Mouse (Mus musculus): Measurements from ENCODE around the gene Ncaph. TPM values are rescaled to one million over a fixed set of nuclear protein-coding genes. Genes with fewer than 3 reads are reported as not detected.

Gene Ncaph
- polyA plus RNA-seq, 1 experiment from 2014 or later = 8.6 TPM

DNA sequence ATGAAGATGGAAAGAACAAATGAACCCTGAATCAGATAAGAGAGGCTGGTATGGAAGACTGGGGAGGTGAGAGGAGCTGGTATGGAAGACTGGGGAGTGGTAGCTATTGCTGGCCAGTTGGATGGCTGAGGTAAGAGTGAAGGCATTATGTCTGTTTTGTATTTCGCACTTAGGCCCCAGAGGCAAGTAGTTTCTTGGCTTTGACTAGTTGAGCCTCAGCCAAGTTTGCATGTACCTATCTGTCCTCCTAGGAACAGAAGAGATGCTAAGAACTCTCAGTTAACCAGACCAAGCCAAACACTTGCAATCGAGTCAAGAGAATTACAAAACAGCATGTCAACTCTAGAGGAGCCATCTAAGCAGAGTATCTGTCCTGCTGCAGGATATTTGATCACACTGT, 59.6 kb downstream of the Ncaph start:
- Histone ChIP-seq H3K4me2 (ENCODE audit: low read depth, low read length) (no peak overlapping the region), H3K4me1 (ENCODE audit: control insufficient read depth, insufficient read depth, low read length) (no peaks in the 10 kb centered on the region), H3K36me3 (ENCODE audit: control insufficient read depth, insufficient read depth, low read length) (no peaks in the 10 kb centered on the region), H3K27ac (ENCODE audit: low read depth, low read length) (no peak overlapping the region), H3K9ac (replicated peaks; ENCODE audit: low read depth, low read length) (no peak overlapping the region), H3K4me3 (ENCODE audit: low read depth, low read length) (no peak overlapping the region), H3K27me3 (ENCODE audit: control insufficient read depth, insufficient read depth, low read length) (no peaks in the 10 kb centered on the region), H3K9me3 (ENCODE audit: control insufficient read depth, low read length) (no peaks in the 10 kb centered on the region)
- no peak for ATAC-seq (ENCODE audit: low read depth)
- WGBS = 97% methylated on average over 2 of the region's 2 CpGs

DNA sequence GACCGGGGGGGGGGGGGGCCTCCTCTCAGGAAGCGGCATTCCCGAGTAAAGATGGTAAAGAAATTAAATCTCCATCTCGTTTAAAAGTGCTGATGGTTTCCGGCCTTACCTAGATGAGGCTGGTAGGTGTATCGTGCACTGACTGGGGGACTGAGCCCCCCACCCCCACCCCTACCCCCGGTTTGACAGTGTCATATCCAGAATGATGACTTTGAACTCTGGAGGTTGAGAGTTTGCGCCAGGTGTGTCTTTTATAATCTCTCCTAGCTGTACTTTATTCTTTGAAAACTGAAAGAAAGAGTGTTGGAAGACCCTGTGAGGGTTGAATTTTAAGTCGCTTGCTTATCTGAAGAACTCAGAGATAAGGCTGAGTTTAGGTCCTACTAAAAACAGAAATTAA, 62.9 kb downstream of the Ncaph start:
- Histone ChIP-seq H3K4me1 (ENCODE audit: control insufficient read depth, insufficient read depth, low read length) (no peaks in the 10 kb centered on the region), H3K9me3 (ENCODE audit: control insufficient read depth, low read length) (no peaks in the 10 kb centered on the region), H3K4me2 (ENCODE audit: low read depth, low read length) (peak overlapping the region; percentile 71), H3K4me3 (ENCODE audit: low read depth, low read length) (peak overlapping the region; percentile 67), H3K27me3 (ENCODE audit: control insufficient read depth, insufficient read depth, low read length) (no peaks in the 10 kb centered on the region), H3K27ac (ENCODE audit: low read depth, low read length) (peak overlapping the region; percentile 66; the same call in 1 of the 2 replicates), H3K36me3 (ENCODE audit: control insufficient read depth, insufficient read depth, low read length) (peaks cover 16% of the 10 kb centered on the region; the same call in 1 of the 2 replicates), H3K9ac (replicated peaks; ENCODE audit: low read depth, low read length) (peak overlapping the region; percentile 79)
- ATAC-seq (ENCODE audit: low read depth) = peak; percentile 72
- WGBS = 20% methylated on average over 8 of the region's 9 CpGs

DNA sequence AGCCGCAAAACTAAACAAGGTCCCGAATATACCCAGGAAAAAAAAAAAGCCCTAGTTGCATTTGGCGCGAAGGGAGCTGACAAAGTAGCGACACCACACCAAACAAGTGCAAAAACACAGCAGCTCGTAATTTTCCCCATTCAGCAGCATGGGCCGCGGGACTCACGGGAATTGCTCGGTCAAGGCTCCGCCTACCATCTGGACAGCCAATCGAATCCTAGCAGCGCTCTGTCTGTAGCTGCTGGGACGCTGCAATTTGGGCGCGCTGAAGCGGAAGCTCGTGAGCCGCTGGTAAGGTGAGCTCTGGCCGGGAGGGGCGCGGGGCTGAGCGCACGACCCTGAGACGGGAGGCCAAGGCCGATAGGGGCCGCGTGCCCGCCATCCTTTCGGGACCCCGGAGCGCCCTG, 63.3 kb downstream of the Ncaph start, which contains the start of gene Blvra:
TSS of gene Blvra (plus strand) at position 231 of the 407 bp plus-strand sequence.
- H3K4me1 ChIP-seq (ENCODE audit: control insufficient read depth, insufficient read depth, low read length) = no peaks in the 10 kb centered on the region

DNA sequence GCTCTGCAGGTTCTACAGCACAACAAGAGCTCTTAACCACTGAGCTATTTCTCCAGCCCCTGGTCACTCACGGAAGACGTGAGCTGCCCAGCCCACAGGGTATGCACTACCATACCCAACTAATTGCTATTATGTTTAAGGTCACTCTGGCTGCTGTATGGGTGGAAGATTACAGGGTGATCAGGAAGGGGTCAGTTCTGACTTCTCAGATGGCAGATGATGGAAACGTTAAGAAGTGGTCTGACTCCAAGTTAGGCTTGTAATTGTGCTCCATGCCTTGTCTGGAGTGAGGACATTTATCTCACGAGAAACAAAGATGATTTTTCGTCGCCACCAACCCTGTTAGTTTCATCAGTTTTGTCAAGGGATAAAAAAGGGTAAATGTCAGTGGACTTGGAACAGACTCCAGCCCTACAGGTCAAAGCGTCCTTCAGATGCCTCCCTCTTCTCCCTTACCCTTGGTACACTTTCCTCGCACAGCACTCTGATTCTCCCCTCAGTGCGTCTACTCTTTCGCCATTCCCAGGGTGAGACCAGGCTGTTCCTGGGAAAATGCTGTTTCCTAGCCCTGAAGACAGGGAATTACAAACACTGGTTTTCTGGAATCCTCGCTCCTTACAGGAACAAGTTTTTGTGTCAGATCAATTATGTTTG, 63.8 kb downstream of the Ncaph start:
- H3K27me3 ChIP-seq (ENCODE audit: control insufficient read depth, insufficient read depth, low read length) = no peaks in the 10 kb centered on the region
- H3K4me3 ChIP-seq (ENCODE audit: low read depth, low read length) = peak overlapping the region; percentile 67
- H3K36me3 ChIP-seq (ENCODE audit: control insufficient read depth, insufficient read depth, low read length) = peaks cover 19% of the 10 kb centered on the region; the same call in 1 of the 2 replicates
- peak overlapping the region; percentile 71 for H3K4me2 ChIP-seq (ENCODE audit: low read depth, low read length)
- no peaks in the 10 kb centered on the region for H3K9me3 ChIP-seq (ENCODE audit: control insufficient read depth, low read length)
- no peaks in the 10 kb centered on the region for H3K4me1 ChIP-seq (ENCODE audit: control insufficient read depth, insufficient read depth, low read length)
- H3K9ac ChIP-seq (replicated peaks; ENCODE audit: low read depth, low read length) = peak overlapping the region; percentile 79; the same call in 1 of the 2 replicates
- WGBS = 17% methylated on average over 11 of the region's 11 CpGs
- no peak for ATAC-seq (ENCODE audit: low read depth)
- peak overlapping the region; percentile 44; the same call in 1 of the 2 replicates for H3K27ac ChIP-seq (ENCODE audit: low read depth, low read length)

More for the DNA sequence above, 63.3 kb downstream of the Ncaph start, which contains the start of gene Blvra:
- no peaks in the 10 kb centered on the region for H3K27me3 ChIP-seq (ENCODE audit: control insufficient read depth, insufficient read depth, low read length)
- WGBS = under 1% methylated on average over 32 of the region's 32 CpGs
- peak within 1 kb of the TSS; percentile 71 for H3K4me2 ChIP-seq (ENCODE audit: low read depth, low read length)
- no peaks in the 10 kb centered on the region for H3K9me3 ChIP-seq (ENCODE audit: control insufficient read depth, low read length)
- peak within 1 kb of the TSS; percentile 67 for H3K4me3 ChIP-seq (ENCODE audit: low read depth, low read length)
- H3K36me3 ChIP-seq (ENCODE audit: control insufficient read depth, insufficient read depth, low read length) = peaks cover 19% of the 10 kb centered on the region; the same call in 1 of the 2 replicates
- peak; percentile 99 for ATAC-seq (ENCODE audit: low read depth)
- H3K9ac ChIP-seq (replicated peaks; ENCODE audit: low read depth, low read length) = peak within 1 kb of the TSS; percentile 79
- peak within 1 kb of the TSS; percentile 66; the same call in 1 of the 2 replicates for H3K27ac ChIP-seq (ENCODE audit: low read depth, low read length)

DNA sequence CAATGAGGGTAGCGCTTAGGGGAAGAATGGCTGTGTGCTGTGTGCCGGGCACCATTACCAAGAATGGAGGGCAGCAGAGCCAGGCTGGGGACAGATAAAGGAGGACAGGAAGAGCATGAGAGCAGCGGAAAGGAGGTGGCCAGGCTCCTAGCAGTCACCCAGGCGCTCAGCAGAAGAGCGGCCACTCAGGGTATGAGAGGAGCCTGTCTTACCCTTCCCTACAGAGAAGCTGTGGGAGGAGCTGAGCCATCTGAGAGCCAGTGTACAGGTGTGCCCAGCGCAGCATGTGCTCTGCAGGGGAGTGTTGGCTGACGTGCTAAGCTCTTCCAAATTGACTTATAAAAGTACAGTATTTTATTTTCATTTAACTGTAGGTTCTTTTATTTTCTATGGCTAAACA, 64.9 kb downstream of the Ncaph start:
- WGBS = 81% methylated on average over 7 of the region's 7 CpGs
- no peaks in the 10 kb centered on the region for H3K9me3 ChIP-seq (ENCODE audit: control insufficient read depth, low read length)

GRCm38 (mm10) chr2:127061471-127061870, 72.3 kb downstream of the Ncaph start:
- no peak overlapping the region for H3K27ac ChIP-seq (ENCODE audit: low read depth, low read length)
- peaks cover 38% of the 10 kb centered on the region for H3K36me3 ChIP-seq (ENCODE audit: control insufficient read depth, insufficient read depth, low read length)
- no peak overlapping the region for H3K4me3 ChIP-seq (ENCODE audit: low read depth, low read length)
- no peak overlapping the region for H3K9ac ChIP-seq (replicated peaks; ENCODE audit: low read depth, low read length)
- no peak for ATAC-seq (ENCODE audit: low read depth)
- H3K9me3 ChIP-seq (ENCODE audit: control insufficient read depth, low read length) = no peaks in the 10 kb centered on the region
- WGBS = 96% methylated on average over 9 of the region's 9 CpGs
- no peaks in the 10 kb centered on the region for H3K4me1 ChIP-seq (ENCODE audit: control insufficient read depth, insufficient read depth, low read length)
- H3K27me3 ChIP-seq (ENCODE audit: control insufficient read depth, insufficient read depth, low read length) = no peaks in the 10 kb centered on the region
- no peak overlapping the region for H3K4me2 ChIP-seq (ENCODE audit: low read depth, low read length)

More for the DNA sequence above, 64.9 kb downstream of the Ncaph start:
- Histone ChIP-seq H3K9ac (replicated peaks; ENCODE audit: low read depth, low read length) (no peak overlapping the region), H3K27me3 (ENCODE audit: control insufficient read depth, insufficient read depth, low read length) (no peaks in the 10 kb centered on the region), H3K4me2 (ENCODE audit: low read depth, low read length) (no peak overlapping the region), H3K4me1 (ENCODE audit: control insufficient read depth, insufficient read depth, low read length) (no peaks in the 10 kb centered on the region), H3K27ac (ENCODE audit: low read depth, low read length) (no peak overlapping the region), H3K4me3 (ENCODE audit: low read depth, low read length) (no peak overlapping the region), H3K36me3 (ENCODE audit: control insufficient read depth, insufficient read depth, low read length) (peaks cover 19% of the 10 kb centered on the region; the same call in 1 of the 2 replicates)
- no peak for ATAC-seq (ENCODE audit: low read depth)

Other genes starting within 250 kb of the Ncaph start
- gene Sppl2a, start 200.7 kb downstream of the Ncaph start, polyA plus RNA-seq (2014; fragmentation: Nextera tagmentation; extraction: Ambion mirVana) = 39.9 and 40.5 TPM in 2 replicates
- 11.5 and 13.5 TPM in 2 replicates for gene Ap4e1, start 125.2 kb downstream of the Ncaph start, polyA plus RNA-seq (2014; fragmentation: Nextera tagmentation; extraction: Ambion mirVana)
- gene Blvra, start 63.3 kb downstream of the Ncaph start, polyA plus RNA-seq (2014; fragmentation: Nextera tagmentation; extraction: Ambion mirVana) = 36.3 and 37.3 TPM in 2 replicates
- gene Itpripl1, start 9.5 kb upstream of the Ncaph start, polyA plus RNA-seq (2014; fragmentation: Nextera tagmentation; extraction: Ambion mirVana) = 9.0 and 12.1 TPM in 2 replicates
- 1.1 and 1.5 TPM in 2 replicates for gene 1810024B03Rik, start 74.3 kb upstream of the Ncaph start, polyA plus RNA-seq (2014; fragmentation: Nextera tagmentation; extraction: Ambion mirVana)
- 64.3 and 73.7 TPM in 2 replicates for gene Snrnp200, start 74.4 kb upstream of the Ncaph start, polyA plus RNA-seq (2014; fragmentation: Nextera tagmentation; extraction: Ambion mirVana)
- 59.0 and 59.9 TPM in 2 replicates for gene Ciao1, start 113.9 kb upstream of the Ncaph start, polyA plus RNA-seq (2014; fragmentation: Nextera tagmentation; extraction: Ambion mirVana)
- gene Tmem127, start 114.0 kb upstream of the Ncaph start, polyA plus RNA-seq (2014; fragmentation: Nextera tagmentation; extraction: Ambion mirVana) = 35.1 and 48.8 TPM in 2 replicates
- gene Stard7, start 136.3 kb upstream of the Ncaph start, polyA plus RNA-seq (2014; fragmentation: Nextera tagmentation; extraction: Ambion mirVana) = 103 and 110 TPM in 2 replicates
- gene Dusp2, start 202.2 kb upstream of the Ncaph start, polyA plus RNA-seq (2014; fragmentation: Nextera tagmentation; extraction: Ambion mirVana) = 12.4 and 14.9 TPM in 2 replicates
- gene Astl, start 204.7 kb upstream of the Ncaph start, polyA plus RNA-seq (2014; fragmentation: Nextera tagmentation; extraction: Ambion mirVana) = not detected in 2 replicates
- 0.35 and 0.81 TPM in 2 replicates for gene Adra2b, start 229.3 kb upstream of the Ncaph start, polyA plus RNA-seq (2014; fragmentation: Nextera tagmentation; extraction: Ambion mirVana)

Data from neural tube, embryonic 14.5 days (tissue).